Mouse (Mus musculus): ENCODE measurements around the gene Slc25a26. TPM values are rescaled to one million over a fixed set of nuclear protein-coding genes. Genes with fewer than 3 reads are reported as not detected.
A peak's percentile ranks its signal among the peaks of the same experiment; 100 is the strongest.

The Slc25a26 gene
- total RNA-seq (2022), result 10 to 100 TPM; 14.3 to 16.9 (median 15.6) TPM

GRCm38 (mm10) chr6:94499897-94500623 is at the start of gene Slc25a26:
TSS of gene Slc25a26 (plus strand) at chr6:94500331.
- peak; percentile 85 to 86 for DNase-seq (ENCODE audit: low spot score in 2 of 2)

GRCm38 (mm10) chr6:94464037-94464891 is 35.9 kb upstream of the Slc25a26 start:
- DNase-seq (ENCODE audit: low spot score in 2 of 2), result peak; percentile 34 to 37

- no peak for DNase-seq (ENCODE audit: low spot score in 2 of 2)
Measured at GRCm38 (mm10) chr6:94466508-94467205, 33.5 kb upstream of the Slc25a26 start.

GRCm38 (mm10) chr6:94492739-94493138 is 7.4 kb upstream of the Slc25a26 start:
- DNase-seq (ENCODE audit: low spot score in 2 of 2), result no peak

- no peak for DNase-seq (ENCODE audit: low spot score in 2 of 2)
Measured at GRCm38 (mm10) chr6:94503963-94504362, 3.8 kb downstream of the Slc25a26 start.

- no peak for DNase-seq (ENCODE audit: low spot score in 2 of 2)
Measured at GRCm38 (mm10) chr6:94507921-94508320, 7.8 kb downstream of the Slc25a26 start.

- DNase-seq (ENCODE audit: low spot score in 2 of 2), result no peak
Measured at GRCm38 (mm10) chr6:94508807-94509206, 8.7 kb downstream of the Slc25a26 start.

GRCm38 (mm10) chr6:94509220-94509619 is 9.1 kb downstream of the Slc25a26 start:
- DNase-seq (ENCODE audit: low spot score in 2 of 2), result no peak

GRCm38 (mm10) chr6:94518171-94518570 is 18.0 kb downstream of the Slc25a26 start:
- DNase-seq (ENCODE audit: low spot score in 2 of 2), result no peak

GRCm38 (mm10) chr6:94524335-94524734 is 24.2 kb downstream of the Slc25a26 start:
- DNase-seq (ENCODE audit: low spot score in 2 of 2), result no peak

- DNase-seq (ENCODE audit: low spot score in 2 of 2), result no peak
Measured at GRCm38 (mm10) chr6:94530756-94531155, 30.6 kb downstream of the Slc25a26 start.

- DNase-seq (ENCODE audit: low spot score in 2 of 2), result no peak
Measured at GRCm38 (mm10) chr6:94532086-94532485, 32.0 kb downstream of the Slc25a26 start.

GRCm38 (mm10) chr6:94536478-94536877 is 36.3 kb downstream of the Slc25a26 start:
- DNase-seq (ENCODE audit: low spot score in 2 of 2), result no peak

GRCm38 (mm10) chr6:94537652-94538051 is 37.5 kb downstream of the Slc25a26 start:
- DNase-seq (ENCODE audit: low spot score in 2 of 2), result no peak

- no peak for DNase-seq (ENCODE audit: low spot score in 2 of 2)
Measured at GRCm38 (mm10) chr6:94540090-94540489, 40.0 kb downstream of the Slc25a26 start.

GRCm38 (mm10) chr6:94540615-94541014 is 40.5 kb downstream of the Slc25a26 start:
- no peak for DNase-seq (ENCODE audit: low spot score in 2 of 2)

- no peak for DNase-seq (ENCODE audit: low spot score in 2 of 2)
Measured at GRCm38 (mm10) chr6:94541133-94541532, 41.0 kb downstream of the Slc25a26 start.

GRCm38 (mm10) chr6:94541854-94542253 is 41.7 kb downstream of the Slc25a26 start:
- no peak for DNase-seq (ENCODE audit: low spot score in 2 of 2)

- DNase-seq (ENCODE audit: low spot score in 2 of 2), result peak; percentile 24 to 25
Measured at GRCm38 (mm10) chr6:94543902-94544840, 44.0 kb downstream of the Slc25a26 start.

GRCm38 (mm10) chr6:94547239-94547638 is 47.1 kb downstream of the Slc25a26 start:
- DNase-seq (ENCODE audit: low spot score in 2 of 2), result no peak

- no peak for DNase-seq (ENCODE audit: low spot score in 2 of 2)
Measured at GRCm38 (mm10) chr6:94550298-94550697, 50.2 kb downstream of the Slc25a26 start.
